Mouse (Mus musculus) myocyte (in vitro differentiated cells): ENCODE measurements around the gene Zfp398. TPM values are rescaled to one million over a fixed set of nuclear protein-coding genes. Genes with fewer than 3 reads are reported as not detected.

ENCODE experiments used
- H3K27me3 ChIP-seq: one replicate; pipeline ENCODE4 v1.6.1; 2011; ENCODE audit not compliant: control insufficient read depth, insufficient read depth, insufficient read length
- H3K36me3 ChIP-seq: one replicate; pipeline ENCODE4 v1.6.1; 2011; ENCODE audit not compliant: control insufficient read depth, insufficient read depth
- H3K4me2 ChIP-seq: one replicate; pipeline ENCODE4 v1.6.1; 2011; ENCODE audit warnings: low read depth, control low read depth
- H3K4me3 ChIP-seq: one replicate; pipeline ENCODE4 v1.5.1; 2011; ENCODE audit warnings: mild to moderate bottlenecking, control low read depth, moderate library complexity
- H3K79me2 ChIP-seq: one replicate; pipeline ENCODE4 v1.6.1; 2011; ENCODE audit not compliant: control insufficient read depth, insufficient read depth
- H3ac ChIP-seq: one replicate; pipeline ENCODE4 v1.6.1; 2011; ENCODE audit not compliant: control insufficient read depth, insufficient read length
- CEBPB ChIP-seq: IDR thresholded peaks from 2 replicates; pipeline ENCODE4 v1.6.1; 2011; ENCODE audit warnings: mild to moderate bottlenecking, moderate library complexity; ENCODE audit not compliant: poor library complexity, insufficient read depth, severe bottlenecking
- E2F4 ChIP-seq: IDR thresholded peaks from one replicate; pipeline ENCODE4 v1.6.1; 2011; ENCODE audit warnings: mild to moderate bottlenecking, control low read depth, moderate library complexity; ENCODE audit not compliant: insufficient read depth
- MAX ChIP-seq: IDR thresholded peaks from one replicate; pipeline ENCODE4 v1.6.1; 2011; ENCODE audit warnings: low read depth, mild to moderate bottlenecking, control low read depth
- MYOD1 ChIP-seq, 3 experiments: IDR thresholded peaks; one replicate each; pipeline ENCODE4 v1.6.1; 2011; ENCODE audit warnings: control low read depth in 2 of 3, low read depth in 2 of 3, mild to moderate bottlenecking in 2 of 3, moderate library complexity in 1 of 3; ENCODE audit not compliant: insufficient read length in 2 of 3, control insufficient read depth in 1 of 3
- MYOG ChIP-seq, 3 experiments: IDR thresholded peaks; one replicate each; pipeline ENCODE4 v1.6.1; 2011; ENCODE audit warnings: control low read depth in 2 of 3, low read depth in 2 of 3, mild to moderate bottlenecking in 2 of 3; ENCODE audit not compliant: insufficient read length in 2 of 3, control insufficient read depth in 1 of 3, insufficient read depth in 1 of 3
- POLR2A ChIP-seq: IDR thresholded peaks from one replicate; pipeline ENCODE4 v1.6.1; 2011; ENCODE audit warnings: low read depth, mild to moderate bottlenecking, control low read depth, moderate library complexity; ENCODE audit not compliant: insufficient read length
- POLR2AphosphoS2 ChIP-seq: IDR thresholded peaks from one replicate; pipeline ENCODE4 v1.6.1; 2011; ENCODE audit warnings: low read depth, control low read depth; ENCODE audit not compliant: insufficient read length
- REST ChIP-seq: IDR thresholded peaks from one replicate; pipeline ENCODE4 v1.6.1; 2011; ENCODE audit warnings: mild to moderate bottlenecking, control low read depth, moderate library complexity; ENCODE audit not compliant: insufficient read depth, insufficient read length
- SRF ChIP-seq: IDR thresholded peaks from one replicate; pipeline ENCODE4 v1.6.1; 2011; ENCODE audit warnings: low read depth; ENCODE audit not compliant: control insufficient read depth, insufficient read length
- TCF12 ChIP-seq: IDR thresholded peaks from one replicate; pipeline ENCODE4 v1.6.1; 2011; ENCODE audit warnings: mild to moderate bottlenecking, control low read depth; ENCODE audit not compliant: poor library complexity, insufficient read depth, severe bottlenecking
- TCF3 ChIP-seq: IDR thresholded peaks from one replicate; pipeline ENCODE4 v1.6.1; 2011; ENCODE audit warnings: low read depth, control low read depth; ENCODE audit not compliant: insufficient read length
- USF1 ChIP-seq: IDR thresholded peaks from one replicate; pipeline ENCODE4 v1.6.1; 2011; ENCODE audit warnings: low read depth, mild to moderate bottlenecking, control low read depth, moderate library complexity
- polyA plus RNA-seq: library from polyadenylated mRNA; unstranded; fragments of >200 nt; fragmentation: generic; extraction: Trizol; gene quantifications from one replicate; pipeline ENCODE4 v1.2.1, GENCODE M21; 2012; ENCODE audit warnings: missing spikeins

The Zfp398 gene
- polyA plus RNA-seq, 1 experiment: 2.2 TPM

GRCm38 (mm10) chr6:47912991-47913390 lies 77.5 kb downstream of the Zfp398 start:
- H3K36me3 ChIP-seq: no peaks in the 10 kb centered on the region
- H3K4me2 ChIP-seq: no peak overlapping the region
- H3ac ChIP-seq: no peak overlapping the region
- TF ChIP-seq SRF: no peak
- H3K27me3 ChIP-seq: no peaks in the 10 kb centered on the region
- H3K79me2 ChIP-seq: no peaks in the 10 kb centered on the region
- no peak overlapping the region for H3K4me3 ChIP-seq

GRCm38 (mm10) chr6:47917051-47917450 lies 81.6 kb downstream of the Zfp398 start:
- no peak overlapping the region for H3ac ChIP-seq
- no peaks in the 10 kb centered on the region for H3K27me3 ChIP-seq
- no peaks in the 10 kb centered on the region for H3K36me3 ChIP-seq
- H3K79me2 ChIP-seq: peaks cover 14% of the 10 kb centered on the region
- TF ChIP-seq USF1 (no peak), TCF3 (no peak), MYOG (IDR thresholded peaks at IDR 0.05; ENCODE audit: control insufficient read depth in 1 of 3, insufficient read depth in 1 of 3, insufficient read length in 2 of 3, low read depth in 2 of 3) (no peak), MYOD1 (IDR thresholded peaks at IDR 0.05; ENCODE audit: control insufficient read depth in 1 of 3, insufficient read length in 2 of 3, low read depth in 2 of 3) (no peak), CEBPB (no peak), POLR2AphosphoS2 (no peak), TCF12 (no peak), E2F4 (no peak), REST (no peak), MAX (no peak), POLR2A (no peak), SRF (no peak)
- no peak overlapping the region for H3K4me3 ChIP-seq
- no peak overlapping the region for H3K4me2 ChIP-seq

GRCm38 (mm10) chr6:47918768-47919274 lies 83.4 kb downstream of the Zfp398 start:
- Histone ChIP-seq H3ac (no peak overlapping the region), H3K4me3 (no peak overlapping the region), H3K27me3 (no peaks in the 10 kb centered on the region), H3K79me2 (peaks cover 31% of the 10 kb centered on the region), H3K4me2 (no peak overlapping the region), H3K36me3 (no peaks in the 10 kb centered on the region)
- TF ChIP-seq MAX (no peak), MYOG (IDR thresholded peaks at IDR 0.05; ENCODE audit: control insufficient read depth in 1 of 3, insufficient read depth in 1 of 3, insufficient read length in 2 of 3, low read depth in 2 of 3) (no peak), SRF (no peak), USF1 (no peak), POLR2AphosphoS2 (no peak), POLR2A (no peak), E2F4 (no peak), TCF12 (no peak), MYOD1 (IDR thresholded peaks at IDR 0.05; ENCODE audit: control insufficient read depth in 1 of 3, insufficient read length in 2 of 3, low read depth in 2 of 3) (no peak), REST (no peak), TCF3 (no peak), CEBPB (no peak)

GRCm38 (mm10) chr6:47919646-47920446 lies 84.4 kb downstream of the Zfp398 start:
- no peak for TF ChIP-seq MYOD1 (IDR thresholded peaks at IDR 0.05; ENCODE audit: control insufficient read depth in 1 of 3, insufficient read length in 2 of 3, low read depth in 2 of 3)
- TF ChIP-seq TCF12: no peak
- no peak for TF ChIP-seq POLR2A
- TF ChIP-seq CEBPB: no peak
- Histone ChIP-seq H3ac (peak overlapping the region; percentile 79), H3K4me3 (peak overlapping the region; percentile 61), H3K36me3 (no peaks in the 10 kb centered on the region), H3K27me3 (no peaks in the 10 kb centered on the region), H3K79me2 (peaks cover 42% of the 10 kb centered on the region), H3K4me2 (peak overlapping the region; percentile 72)

GRCm38 (mm10) chr6:47920447-47921340 lies 85.2 kb downstream of the Zfp398 start, which contains the start of gene Zfp212:
Zfp212 (plus strand) TSS chr6:47920476.
- Histone ChIP-seq H3ac (peak within 1 kb of the TSS; percentile 79), H3K4me3 (peak within 1 kb of the TSS; percentile 61), H3K27me3 (no peaks in the 10 kb centered on the region), H3K36me3 (no peaks in the 10 kb centered on the region), H3K4me2 (peak within 1 kb of the TSS; percentile 78), H3K79me2 (peaks cover 50% of the 10 kb centered on the region)
- TF ChIP-seq USF1 (no peak), POLR2AphosphoS2 (peak; percentile 94), MAX (no peak), TCF3 (no peak), POLR2A (peak; percentile 91)

Other genes with a start within 250 kb of the Zfp398 start
- gene Ezh2, start 240.3 kb upstream of the Zfp398 start, polyA plus RNA-seq: 19.3 TPM
- 49.3 TPM for gene Pdia4, start 22.2 kb upstream of the Zfp398 start, polyA plus RNA-seq
- 0.30 TPM for gene Zfp786, start 4.8 kb upstream of the Zfp398 start, polyA plus RNA-seq
- gene Zfp282, start 41.5 kb downstream of the Zfp398 start, polyA plus RNA-seq: 22.4 TPM
- 9.7 TPM for gene Zfp212, start 84.8 kb downstream of the Zfp398 start, polyA plus RNA-seq
- 1.5 TPM for gene Zfp956, start 117.7 kb downstream of the Zfp398 start, polyA plus RNA-seq
- gene Zfp777, start 213.2 kb downstream of the Zfp398 start, polyA plus RNA-seq: 22.7 TPM